Mouse (Mus musculus) macrophage (primary cell): ENCODE data around the gene Mrpl42. TPM values are rescaled to one million over a fixed set of nuclear protein-coding genes. Genes with fewer than 3 reads are reported as not detected.

ENCODE experiments used
- H3K27ac ChIP-seq: fragments of 350-480 bp; formaldehyde crosslinking; 2 replicates; pipeline ENCODE4 v1.9.0; 2021
- H3K36me3 ChIP-seq: fragments of 350-480 bp; formaldehyde crosslinking; 2 replicates; pipeline ENCODE4 v1.9.0; 2021; ENCODE audit errors: inconsistent target
- H3K4me3 ChIP-seq: fragments of 350-480 bp; formaldehyde crosslinking; 2 replicates; pipeline ENCODE4 v1.9.0; 2021; ENCODE audit errors: inconsistent target
- H3K79me2 ChIP-seq: fragments of 350-480 bp; formaldehyde crosslinking; 2 replicates; pipeline ENCODE4 v1.9.0; 2021; ENCODE audit errors: inconsistent target
- WGBS: methylation state at CpG from one replicate; pipeline ENCODE4 v1.1.7; 2026; ENCODE audit warnings: inconsistent platforms; ENCODE audit not compliant: missing documents; 5-methylcytosine and 5-hydroxymethylcytosine counted together
- polyA plus RNA-seq: library from polyadenylated mRNA; stranded (reverse); fragments of 250-400 nt; gene quantifications from 3 replicates; pipeline ENCODE4 v1.2.4, GENCODE M21; 2018; ENCODE audit warnings: inconsistent platforms

Mrpl42 gene
- polyA plus RNA-seq, 1 experiment from 2014 or later, result 233 TPM

DNA sequence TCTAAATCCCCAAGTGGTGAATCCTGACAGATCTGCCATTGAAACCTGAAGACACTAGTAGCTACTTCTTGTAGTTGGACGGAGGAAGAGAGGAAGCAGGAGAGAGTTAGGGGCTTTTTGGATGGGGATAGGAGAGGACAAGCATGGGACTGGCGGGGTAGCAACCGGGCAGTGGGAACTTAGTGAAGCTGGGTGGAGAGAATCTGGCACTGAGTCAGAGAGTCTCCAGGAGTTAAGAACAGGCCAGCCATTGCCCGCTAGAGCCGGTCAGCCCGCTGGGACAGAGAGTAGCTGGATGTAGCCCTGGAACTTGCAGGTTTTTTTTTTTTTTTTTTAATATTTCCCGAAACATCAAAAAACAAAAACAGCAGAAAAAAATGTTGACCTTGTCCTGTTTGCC, 31.6 kb upstream of the Mrpl42 start:
- WGBS, result 93% methylated on average over 7 of the region's 7 CpGs
- Histone ChIP-seq H3K4me3 (no peak overlapping the region), H3K27ac (no peak overlapping the region), H3K36me3 (no peaks in the 10 kb centered on the region), H3K79me2 (peaks cover 96% of the 10 kb centered on the region)

DNA sequence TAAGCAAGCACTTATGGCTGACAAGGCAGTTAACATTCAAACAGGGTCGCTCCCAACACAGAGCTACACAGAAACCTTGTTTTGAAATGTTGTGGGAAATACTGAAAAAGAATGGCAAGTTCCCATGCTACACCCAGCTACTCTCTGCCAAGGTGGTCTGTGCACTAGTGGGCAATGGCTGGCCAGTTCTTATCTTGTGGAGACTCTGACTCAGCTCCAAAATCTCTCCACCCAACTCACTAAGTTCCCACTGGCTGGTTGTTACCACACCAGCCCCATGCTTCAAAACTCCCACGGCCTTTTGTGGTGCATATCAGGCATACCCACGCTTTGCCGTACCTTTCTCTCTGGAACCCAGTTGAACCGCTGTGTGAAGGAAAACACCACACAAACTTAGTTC, 31.2 kb upstream of the Mrpl42 start:
- Histone ChIP-seq H3K36me3 (no peaks in the 10 kb centered on the region), H3K79me2 (peaks cover 96% of the 10 kb centered on the region), H3K27ac (no peak overlapping the region), H3K4me3 (no peak overlapping the region)
- 89% methylated on average over 5 of the region's 5 CpGs for WGBS

DNA sequence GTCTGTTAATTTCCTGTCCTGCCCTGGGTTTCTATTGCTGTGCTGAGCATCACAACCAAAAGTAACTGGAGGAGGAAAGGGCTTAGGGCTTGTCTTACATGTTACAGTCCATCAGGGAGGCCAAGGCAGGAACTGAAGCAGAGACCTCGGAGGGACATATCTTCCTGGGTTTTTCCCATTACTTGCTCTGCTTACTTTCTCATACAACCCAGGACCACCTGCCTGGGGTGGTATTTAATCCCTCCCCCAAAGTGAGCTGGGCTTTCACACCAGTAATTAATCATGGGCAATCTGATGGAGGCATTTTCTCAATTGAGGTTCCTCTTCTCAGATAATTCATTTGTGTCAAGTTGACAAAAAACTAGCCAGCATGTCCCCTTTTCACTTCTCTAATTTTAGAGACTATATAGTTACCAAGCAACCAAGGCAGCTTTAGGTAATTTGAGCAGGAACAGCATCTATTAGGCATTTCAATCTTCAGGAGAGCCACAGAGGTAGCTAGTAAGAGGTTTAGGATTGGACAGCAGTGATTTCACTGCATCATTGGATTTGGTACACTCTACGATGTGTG, 28.9 kb upstream of the Mrpl42 start:
- peaks cover 96% of the 10 kb centered on the region for H3K79me2 ChIP-seq
- peak overlapping the region; percentile 61 for H3K27ac ChIP-seq
- no peak overlapping the region for H3K4me3 ChIP-seq
- 82% methylated on average over 2 of the region's 2 CpGs for WGBS
- H3K36me3 ChIP-seq, result no peaks in the 10 kb centered on the region

GRCm38 (mm10) chr10:95526495-95527122, 24.9 kb upstream of the Mrpl42 start:
- 85% methylated on average over 5 of the region's 5 CpGs for WGBS
- H3K79me2 ChIP-seq, result peaks cover 96% of the 10 kb centered on the region
- no peak overlapping the region for H3K27ac ChIP-seq
- no peaks in the 10 kb centered on the region for H3K36me3 ChIP-seq
- H3K4me3 ChIP-seq, result no peak overlapping the region

DNA sequence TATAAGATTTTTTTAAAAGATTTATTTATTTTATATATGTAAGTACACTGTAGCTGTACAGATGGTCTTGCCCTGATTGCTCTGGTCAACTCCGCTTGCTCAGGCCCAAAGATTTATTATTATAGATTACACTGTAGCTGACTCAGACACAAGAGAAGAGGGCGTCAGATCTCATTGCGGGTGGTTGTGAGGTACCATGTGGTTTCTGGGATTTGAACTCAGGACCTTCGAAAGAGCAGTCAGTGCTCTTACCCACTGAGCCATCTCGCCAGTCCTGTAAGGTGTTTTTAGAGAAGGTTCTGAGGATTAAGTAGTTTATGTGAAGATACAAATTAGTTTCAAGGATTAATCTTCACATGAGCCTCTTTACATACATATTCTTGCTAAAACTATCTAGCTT, 24.1 kb upstream of the Mrpl42 start:
- peaks cover 96% of the 10 kb centered on the region for H3K79me2 ChIP-seq
- WGBS, result 95% methylated on average over 5 of the region's 5 CpGs
- no peaks in the 10 kb centered on the region for H3K36me3 ChIP-seq
- no peak overlapping the region for H3K27ac ChIP-seq
- no peak overlapping the region for H3K4me3 ChIP-seq

DNA sequence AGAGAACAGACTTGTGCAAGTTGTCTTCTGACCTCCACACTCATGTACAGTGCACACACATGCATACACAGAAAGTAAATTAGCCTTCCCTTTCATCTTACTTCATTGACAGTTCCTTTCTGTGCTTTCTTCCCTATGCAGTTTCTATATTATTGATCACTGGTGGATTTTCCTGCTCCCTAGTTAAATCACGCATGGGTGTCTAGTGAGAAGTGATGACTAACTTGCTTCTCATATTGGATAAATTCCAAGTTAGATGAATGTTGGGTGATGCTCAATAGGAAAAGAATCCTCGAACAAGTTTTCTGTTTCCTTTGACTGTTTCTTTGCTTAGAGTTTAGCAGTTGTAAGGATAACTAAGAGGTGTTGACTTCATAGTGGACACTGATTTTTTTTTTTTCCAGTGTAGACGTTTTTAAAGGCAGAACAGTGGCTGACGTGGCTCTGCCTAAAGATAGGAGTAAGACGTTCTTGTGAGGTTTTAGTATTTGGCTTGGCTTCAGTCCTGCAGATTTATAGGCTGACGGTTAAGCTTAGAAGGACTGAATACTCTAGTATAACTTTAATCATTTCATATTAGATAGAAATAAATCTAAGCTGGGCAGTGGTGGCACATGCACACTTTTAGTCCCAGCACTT, 23.4 kb upstream of the Mrpl42 start:
- Histone ChIP-seq H3K4me3 (no peak overlapping the region), H3K27ac (no peak overlapping the region), H3K36me3 (no peaks in the 10 kb centered on the region), H3K79me2 (peaks cover 100% of the 10 kb centered on the region)
- 86% methylated on average over 6 of the region's 6 CpGs for WGBS

DNA sequence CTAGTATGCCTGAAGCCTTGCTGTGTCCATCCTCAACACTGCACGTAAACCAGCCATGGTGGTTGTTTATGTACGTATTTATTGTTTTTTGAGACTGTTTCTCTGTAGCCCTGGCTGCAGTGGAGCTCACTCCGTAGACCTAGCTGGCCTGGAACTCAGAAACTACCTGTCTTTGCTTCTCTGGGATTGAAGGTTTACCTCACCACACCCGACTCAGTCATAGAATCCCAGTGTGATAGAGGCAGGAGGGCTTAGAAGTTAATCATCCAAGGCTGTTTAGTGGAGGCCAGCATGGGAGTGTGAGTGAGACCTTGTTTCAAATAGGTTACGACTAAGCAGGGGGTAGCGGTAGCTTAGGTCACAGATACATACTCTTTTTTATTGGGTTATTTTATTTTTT, 15.9 kb upstream of the Mrpl42 start:
- H3K36me3 ChIP-seq, result no peaks in the 10 kb centered on the region
- 93% methylated on average over 6 of the region's 6 CpGs for WGBS

GRCm38 (mm10) chr10:95515293-95515931, 13.7 kb upstream of the Mrpl42 start:
- WGBS, result under 1% methylated on average over 72 of the region's 80 CpGs
- H3K27ac ChIP-seq, result 0 out of 2 replicates have a peak overlapping the region, but pooled peaks have one; percentile 29
- no peaks in the 10 kb centered on the region for H3K36me3 ChIP-seq
- peak overlapping the region; percentile 59 for H3K4me3 ChIP-seq
- H3K79me2 ChIP-seq, result peaks cover 49% of the 10 kb centered on the region

More for the DNA sequence above, 15.9 kb upstream of the Mrpl42 start:
- Histone ChIP-seq H3K27ac (no peak overlapping the region), H3K4me3 (no peak overlapping the region), H3K79me2 (peaks cover 71% of the 10 kb centered on the region)

DNA sequence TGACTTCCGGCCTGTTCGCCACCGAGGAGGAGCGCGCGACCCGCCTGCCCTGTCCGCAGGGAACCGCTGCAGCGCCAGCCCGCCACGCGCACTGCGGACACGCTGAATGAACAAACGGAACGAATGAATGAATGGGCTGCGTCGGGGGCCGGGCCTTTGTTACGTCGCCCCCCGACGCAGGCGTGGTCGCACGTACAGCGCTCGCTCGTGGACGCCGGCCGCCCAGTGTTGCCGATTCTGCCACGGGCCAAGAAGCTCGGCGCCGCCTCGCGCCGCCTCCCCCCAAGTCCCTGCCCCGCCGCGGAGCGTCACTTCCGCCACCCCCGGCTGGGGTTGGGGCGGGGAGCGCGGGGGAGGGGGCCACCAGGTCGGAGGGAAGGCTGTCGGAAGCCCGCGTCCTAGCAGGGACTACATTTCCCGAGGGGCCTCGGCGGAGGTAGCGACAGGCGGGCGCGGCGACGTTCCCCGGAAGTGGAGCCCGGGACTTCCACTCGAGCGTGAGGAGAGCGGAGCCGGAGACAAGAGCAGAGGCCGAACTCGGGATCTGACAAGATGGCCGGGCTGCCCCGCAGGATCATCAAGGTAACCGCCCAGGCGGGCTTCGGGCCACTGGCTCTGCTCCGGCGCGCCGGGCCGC, 13.0 kb upstream of the Mrpl42 start, which contains the start of gene Ube2n:
Gene Ube2n (plus strand): TSS at position 490 of the 637 bp plus-strand sequence.
- under 1% methylated on average over 80 of the region's 81 CpGs for WGBS
- Histone ChIP-seq H3K79me2 (peaks cover 42% of the 10 kb centered on the region), H3K27ac (peak within 1 kb of the TSS; percentile 73), H3K4me3 (peak within 1 kb of the TSS; percentile 59), H3K36me3 (no peaks in the 10 kb centered on the region)

- H3K79me2 ChIP-seq, result peaks cover 34% of the 10 kb centered on the region
- no peaks in the 10 kb centered on the region for H3K36me3 ChIP-seq
- H3K4me3 ChIP-seq, result peak overlapping the region; percentile 35
- 42% methylated on average over 15 of the region's 15 CpGs for WGBS
- peak overlapping the region; percentile 73 for H3K27ac ChIP-seq
These were observed 12.2 kb upstream of the Mrpl42 start for GRCm38 (mm10) chr10:95513768-95514556.

- Histone ChIP-seq H3K27ac (no peak overlapping the region), H3K4me3 (no peak overlapping the region), H3K36me3 (no peaks in the 10 kb centered on the region), H3K79me2 (peaks cover 21% of the 10 kb centered on the region)
- 96% methylated on average over 7 of the region's 8 CpGs for WGBS
These were observed 10.9 kb upstream of the Mrpl42 start for GRCm38 (mm10) chr10:95512635-95513034.

DNA sequence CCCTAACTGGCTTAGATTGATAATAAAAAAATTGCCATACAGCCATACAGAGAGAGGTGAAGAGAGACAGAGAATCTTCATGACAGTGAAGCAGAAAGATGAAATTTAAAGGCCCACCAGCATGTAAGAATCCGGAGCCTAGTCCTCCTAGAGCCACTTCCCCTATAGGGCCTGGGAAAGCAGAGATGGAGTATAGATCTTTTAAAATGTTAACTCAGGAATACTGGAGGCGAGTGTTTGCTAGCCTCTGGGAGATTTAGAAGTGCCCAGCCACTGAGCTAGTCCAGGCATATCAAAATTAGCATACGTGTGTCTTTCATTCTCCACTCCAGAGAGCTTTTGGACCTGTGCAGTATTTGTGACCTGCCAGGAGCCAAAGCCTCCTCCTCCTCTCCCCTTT, 7.5 kb upstream of the Mrpl42 start:
- H3K4me3 ChIP-seq, result no peak overlapping the region
- peak overlapping the region; percentile 86 for H3K27ac ChIP-seq
- WGBS, result 74% methylated on average over 3 of the region's 3 CpGs
- no peaks in the 10 kb centered on the region for H3K36me3 ChIP-seq
- no peaks in the 10 kb centered on the region for H3K79me2 ChIP-seq

DNA sequence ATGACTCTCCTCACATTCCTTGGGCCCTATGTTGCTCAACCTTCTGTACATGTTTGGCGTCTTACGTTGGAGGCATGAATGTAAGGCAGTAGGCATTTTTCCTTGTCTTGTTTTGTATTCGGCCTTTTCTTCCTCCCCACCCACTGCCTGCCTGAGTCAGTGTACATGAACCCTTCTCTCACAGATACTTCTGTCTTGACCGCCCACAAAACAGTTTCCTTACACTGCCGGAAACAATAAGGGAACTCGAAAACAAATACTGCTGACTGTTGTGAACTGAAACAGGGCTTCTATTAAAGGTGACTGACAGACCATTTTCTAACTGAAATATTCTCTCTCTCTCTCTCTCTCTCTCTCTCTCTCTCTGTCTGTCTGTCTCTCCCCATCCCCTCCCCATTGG, 7.1 kb upstream of the Mrpl42 start:
- H3K27ac ChIP-seq, result peak overlapping the region; percentile 86
- no peak overlapping the region for H3K4me3 ChIP-seq
- H3K79me2 ChIP-seq, result no peaks in the 10 kb centered on the region
- H3K36me3 ChIP-seq, result no peaks in the 10 kb centered on the region
- WGBS, result 4% methylated on average over 4 of the region's 6 CpGs

- Histone ChIP-seq H3K79me2 (no peaks in the 10 kb centered on the region), H3K36me3 (no peaks in the 10 kb centered on the region), H3K4me3 (no peak overlapping the region), H3K27ac (peak overlapping the region; percentile 86)
- WGBS, result 94% methylated on average over 8 of the region's 8 CpGs
These were observed 6.4 kb upstream of the Mrpl42 start for GRCm38 (mm10) chr10:95508126-95508525.
